Mouse (Mus musculus): ENCODE results near the gene Foxc2.

DNA sequence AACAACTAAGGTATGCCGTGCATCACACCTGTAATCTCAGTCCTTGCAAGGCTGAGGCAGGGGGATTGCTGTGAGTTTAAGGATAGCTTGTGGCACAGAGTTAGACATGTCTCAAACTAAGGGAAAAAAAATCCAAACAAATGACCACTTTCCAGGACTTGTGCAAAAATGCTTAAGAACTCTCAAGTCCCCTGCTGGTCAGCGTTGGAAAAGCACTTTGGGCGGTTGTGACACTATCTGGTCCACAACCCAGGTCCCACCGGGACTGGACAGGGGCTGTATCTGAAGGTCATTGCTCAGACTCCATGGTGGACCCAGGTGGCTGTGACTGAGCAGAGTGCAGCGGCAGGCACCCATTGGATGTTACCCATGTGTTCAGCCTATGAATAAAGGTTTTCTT, 14.6 kb downstream of the Foxc2 start:
- TF ChIP-seq POLR2A (IDR thresholded peaks at IDR 0.05; ENCODE audit: extremely low read depth, insufficient read depth, low read length) (no peak), CTCF (IDR thresholded peaks at IDR 0.05; ENCODE audit: extremely low read depth, insufficient read depth, low read length) (peak; percentile 18; the same call in 1 of the 2 replicates)
